Mouse (Mus musculus) ovary, postnatal 14 days (tissue): ENCODE data around the gene Htr2a.

Experiments used
- DNase-seq: peaks from one replicate; pipeline ENCODE4 v3.0.0; 2022; ENCODE audit warnings: low spot score

The Htr2a gene

DNA sequence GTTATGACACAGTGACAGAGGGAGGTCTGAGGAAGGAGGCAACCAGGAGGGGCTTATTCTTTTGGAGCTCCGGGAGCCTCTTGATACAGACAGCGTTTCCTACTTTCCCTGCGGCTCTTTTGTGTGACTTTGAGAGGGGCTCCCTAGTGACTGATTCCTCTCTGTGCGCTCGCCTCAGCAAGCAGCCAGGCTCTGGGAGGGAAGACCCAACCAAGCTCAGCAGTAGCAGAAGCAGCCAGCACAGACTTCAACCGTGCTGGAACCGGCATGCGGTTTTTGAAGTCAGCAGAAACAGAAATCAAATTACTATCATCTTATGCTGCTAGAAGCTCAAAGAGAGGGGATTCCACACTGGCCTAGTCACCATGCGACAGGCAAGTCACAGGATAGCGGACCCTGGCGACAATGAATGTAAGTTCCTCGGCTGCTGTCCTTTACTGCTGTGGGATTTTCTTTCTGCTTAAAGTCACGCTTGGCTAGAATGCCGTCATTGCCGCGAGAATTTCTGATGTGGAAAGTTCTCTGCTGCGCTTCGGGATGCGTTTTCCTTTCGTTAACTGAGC is at the start of gene Htr2a:
Htr2a (plus strand) TSS at position 22 of the 563 bp plus-strand sequence.
- no peak for DNase-seq

GRCm38 (mm10) chr14:74601333-74602087 is 39.1 kb upstream of the Htr2a start:
- no peak for DNase-seq

DNA sequence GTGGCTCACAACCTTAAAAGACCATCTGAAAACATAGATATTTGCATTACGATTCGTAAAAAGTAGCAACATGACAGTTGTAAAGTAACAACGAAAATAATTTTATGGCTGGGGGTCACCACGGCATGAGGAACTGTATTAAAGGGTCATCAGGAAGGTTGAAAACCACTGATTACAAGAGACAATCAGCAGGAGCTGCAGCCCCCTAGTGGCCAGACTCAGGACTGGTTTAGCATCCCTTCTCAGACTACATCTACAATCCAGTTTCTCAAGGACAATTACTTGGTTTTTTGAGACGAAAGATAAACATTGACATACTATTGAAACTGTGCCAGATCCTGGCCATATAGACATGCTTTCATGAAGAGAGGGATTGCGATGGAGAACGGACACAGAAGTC is 38.1 kb upstream of the Htr2a start:
- DNase-seq = peak; percentile 31

GRCm38 (mm10) chr14:74603131-74603766 is 37.4 kb upstream of the Htr2a start:
- no peak for DNase-seq

- no peak for DNase-seq
These were observed 29.3 kb upstream of the Htr2a start for GRCm38 (mm10) chr14:74611326-74611725.

DNA sequence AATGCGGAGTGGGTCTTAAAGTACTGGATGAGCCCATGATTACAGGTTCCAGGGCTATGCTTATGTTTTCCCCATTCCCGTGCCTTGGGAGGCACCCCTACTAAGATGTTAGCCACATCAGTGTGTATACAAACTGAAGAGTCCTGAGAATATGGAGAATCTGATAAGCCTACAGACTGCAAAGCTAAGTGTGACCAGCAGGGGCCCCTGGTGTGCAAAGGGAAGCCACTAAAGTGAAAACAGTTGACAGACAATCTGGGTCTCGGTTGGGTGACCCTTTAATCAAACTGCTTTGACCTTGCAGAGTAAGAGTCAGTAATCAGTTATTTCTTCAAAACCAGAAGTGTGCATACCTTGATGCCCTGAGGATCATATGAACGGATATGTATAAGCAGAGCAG is 21.8 kb upstream of the Htr2a start:
- no peak for DNase-seq

- DNase-seq = no peak
These were observed 2.6 kb upstream of the Htr2a start for GRCm38 (mm10) chr14:74638071-74638470.

GRCm38 (mm10) chr14:74641668-74642230 is 1.1 kb downstream of the Htr2a start:
- no peak for DNase-seq

GRCm38 (mm10) chr14:74643296-74643695 is 2.7 kb downstream of the Htr2a start:
- peak; percentile 88 for DNase-seq

- no peak for DNase-seq
These were observed 5.6 kb downstream of the Htr2a start for GRCm38 (mm10) chr14:74646107-74646793.

GRCm38 (mm10) chr14:74650001-74650400 is 9.4 kb downstream of the Htr2a start:
- DNase-seq = no peak

DNA sequence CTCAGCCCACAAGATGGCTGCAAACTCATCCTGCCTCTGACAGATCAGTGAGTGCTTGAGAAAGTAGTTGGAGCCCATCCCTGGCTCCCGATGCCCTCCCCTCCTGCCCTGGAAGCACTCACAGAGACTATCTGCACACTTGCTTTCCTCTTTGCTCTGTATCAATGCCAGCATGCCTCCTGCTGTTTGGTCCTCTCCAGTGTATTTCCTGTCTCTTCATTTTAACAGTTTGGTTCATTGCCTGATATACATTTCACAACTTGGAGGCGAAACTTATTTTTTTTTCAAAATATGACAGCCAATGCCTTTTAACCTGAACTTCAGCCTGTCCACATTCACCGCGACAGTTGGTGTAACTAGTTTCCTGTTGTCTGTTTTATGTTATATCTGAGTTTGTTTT is 11.0 kb downstream of the Htr2a start:
- no peak for DNase-seq

DNA sequence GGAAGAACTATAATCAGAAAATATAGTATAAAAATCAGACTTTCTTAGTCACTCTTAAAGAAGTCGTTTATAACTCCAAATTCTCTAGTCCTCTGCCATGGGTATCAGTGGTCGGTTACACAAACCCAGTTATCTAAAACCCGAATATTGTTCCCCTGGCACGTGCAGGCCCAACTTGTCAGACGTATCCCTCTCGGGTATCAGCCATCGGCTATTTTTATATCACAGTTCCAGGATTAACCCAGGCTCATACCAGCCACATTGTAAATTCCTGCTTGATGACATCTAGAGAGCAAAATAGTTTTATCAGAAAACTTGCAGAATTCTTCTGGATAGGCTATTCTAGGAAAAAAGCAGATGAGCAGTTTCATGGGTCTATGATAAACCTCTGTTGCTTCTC is 16.6 kb downstream of the Htr2a start:
- no peak for DNase-seq

GRCm38 (mm10) chr14:74659411-74659841 is 18.8 kb downstream of the Htr2a start:
- DNase-seq = no peak

- DNase-seq = no peak
These were observed 31.7 kb downstream of the Htr2a start for GRCm38 (mm10) chr14:74672137-74673019.

GRCm38 (mm10) chr14:74673020-74673350 is 32.3 kb downstream of the Htr2a start:
- DNase-seq = no peak

DNA sequence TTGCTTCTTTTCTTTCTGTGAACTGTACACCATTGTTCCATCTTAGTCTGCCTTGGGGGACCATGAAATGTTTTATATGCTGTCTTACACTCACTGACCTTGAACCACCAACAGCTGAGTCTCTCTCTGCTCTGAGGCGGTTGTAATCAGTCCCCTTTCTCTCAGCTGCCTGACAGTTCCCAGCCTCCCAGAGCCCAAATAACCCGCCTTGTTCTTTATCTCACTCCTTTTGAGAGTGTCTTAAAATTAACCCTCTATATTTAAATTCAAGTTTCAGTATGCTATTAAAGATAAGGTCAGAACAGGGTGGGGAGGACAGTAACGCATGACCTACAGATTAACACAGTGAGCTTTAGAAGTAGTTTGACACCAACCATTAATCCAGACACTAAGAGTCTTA is 32.9 kb downstream of the Htr2a start:
- no peak for DNase-seq

GRCm38 (mm10) chr14:74679841-74680240 is 39.2 kb downstream of the Htr2a start:
- DNase-seq = no peak

GRCm38 (mm10) chr14:74684298-74684978 is 43.8 kb downstream of the Htr2a start:
- DNase-seq = no peak

DNA sequence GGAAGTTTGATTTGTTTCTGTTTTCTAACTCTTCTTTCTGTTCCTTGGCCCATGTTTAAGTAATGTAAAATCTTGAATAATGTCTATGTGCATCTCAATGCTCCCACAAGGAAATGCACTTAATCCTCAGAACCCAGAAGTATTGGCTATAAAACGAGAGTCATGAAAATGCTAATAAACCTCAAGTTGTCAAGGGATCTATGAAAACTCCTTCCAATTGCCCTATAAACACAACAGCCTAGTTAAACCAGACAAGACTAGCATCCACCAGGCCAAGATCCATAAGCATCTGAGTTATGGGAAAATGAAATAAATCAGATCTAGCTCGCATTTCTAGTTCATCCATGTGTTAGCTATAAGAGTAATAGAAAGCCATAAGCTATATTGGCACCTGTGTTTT is 51.3 kb downstream of the Htr2a start:
- DNase-seq = no peak

DNA sequence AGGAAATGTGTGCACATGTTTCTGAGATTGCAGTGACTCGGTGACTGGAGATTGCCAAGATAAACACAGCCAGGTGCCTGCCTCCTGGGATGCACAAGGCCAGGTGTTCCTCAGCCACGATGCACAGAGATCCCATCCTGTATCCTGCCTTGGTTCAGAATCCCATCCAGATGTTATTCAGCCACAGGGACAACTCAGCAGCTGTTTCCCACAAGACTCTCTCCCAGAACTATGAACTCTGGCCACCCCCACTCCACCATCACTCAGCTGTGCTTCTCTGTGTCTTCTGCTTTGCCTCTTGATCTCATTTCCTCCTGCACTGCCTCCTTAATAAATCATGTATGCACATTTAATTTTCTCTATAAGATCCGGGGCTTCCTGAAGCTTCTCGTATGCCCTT is 56.1 kb downstream of the Htr2a start:
- no peak for DNase-seq
